Mouse (Mus musculus) liver, embryonic 14.5 days (tissue): ENCODE data around the gene Vmp1. TPM values are rescaled to one million over a fixed set of nuclear protein-coding genes. Genes with fewer than 3 reads are reported as not detected.

ENCODE experiments used
- ATAC-seq: fragments of 200-750 bp; cut with Nextera tagmentation; 2 replicates; pipeline ENCODE4 v1.8.0; 2017; ENCODE audit warnings: moderate number of reproducible peaks, mild to moderate bottlenecking, moderate library complexity; ENCODE audit not compliant: insufficient read depth
- DNase-seq, 3 experiments: peaks; one replicate each; pipeline ENCODE4 v3.0.0-alpha.2; 2012 to 2013; ENCODE audit warnings: low read depth in 3 of 3, low spot score in 3 of 3
- H3K27ac ChIP-seq: fragments of 300-500 bp; sonication (generic); 2 replicates; pipeline ENCODE4 v1.5.1; 2014; ENCODE audit warnings: moderate library complexity, mild to moderate bottlenecking, control low read depth, inconsistent platforms
- H3K27me3 ChIP-seq: fragments of 300-500 bp; sonication (generic); 2 replicates; pipeline ENCODE4 v1.6.1; 2014; ENCODE audit warnings: mild to moderate bottlenecking, low read length, moderate library complexity; ENCODE audit not compliant: control insufficient read depth, insufficient read depth
- H3K36me3 ChIP-seq: fragments of 300-500 bp; sonication (generic); replicated peaks from 2 replicates; pipeline ENCODE4 v1.6.1; 2014; ENCODE audit warnings: low read depth; ENCODE audit not compliant: control insufficient read depth, insufficient read depth
- H3K4me1 ChIP-seq, 2 experiments: fragments of 200-500 bp in 1 of 2; fragments of 300-500 bp in 1 of 2; sonication (generic) in 1 of 2; replicated peaks; 2 replicates each; pipeline ENCODE4 v1.6.1; 2012 to 2014; ENCODE audit warnings: antibody characterized with exemption in 1 of 2, inconsistent platforms in 1 of 2, low read length in 1 of 2; ENCODE audit not compliant: control insufficient read depth in 2 of 2, insufficient read depth in 2 of 2
- H3K4me2 ChIP-seq: fragments of 300-500 bp; sonication (generic); 2 replicates; pipeline ENCODE4 v1.6.1; 2014; ENCODE audit warnings: low read depth, mild to moderate bottlenecking, control low read depth, moderate library complexity
- H3K4me3 ChIP-seq, 2 experiments: fragments of 200-500 bp in 1 of 2; fragments of 300-500 bp in 1 of 2; sonication (generic) in 1 of 2; 2 replicates each; pipeline ENCODE4 v1.5.1; 2012 to 2014; ENCODE audit warnings: low read depth in 2 of 2, low read length in 2 of 2, mild to moderate bottlenecking in 2 of 2, control low read depth in 1 of 2, inconsistent platforms in 1 of 2, moderate library complexity in 1 of 2; ENCODE audit not compliant: insufficient read depth in 1 of 2
- H3K9ac ChIP-seq: fragments of 300-500 bp; sonication (generic); replicated peaks from 2 replicates; pipeline ENCODE4 v1.6.1; 2014; ENCODE audit warnings: mild to moderate bottlenecking, control low read depth, moderate library complexity
- H3K9me3 ChIP-seq: fragments of 300-500 bp; sonication (generic); 2 replicates; pipeline ENCODE4 v1.6.1; 2016; ENCODE audit warnings: low read length, mixed read lengths; ENCODE audit not compliant: control insufficient read depth
- CTCF ChIP-seq: IDR thresholded peaks from 2 replicates; pipeline ENCODE4 v1.5.1; 2016; ENCODE audit warnings: antibody characterized with exemption, low read depth, control low read depth
- EP300 ChIP-seq: IDR thresholded peaks from 2 replicates; pipeline ENCODE4 v1.6.1; 2016; ENCODE audit warnings: antibody characterized with exemption, low read depth
- WGBS: fragments of 180-500 bp; shearing (Covaris S2); extraction: QIAGEN DNeasy Blood & Tissue Kit; methylation state at CpG from one replicate; pipeline ENCODE4 v1.1.7; 2014; ENCODE audit not compliant: insufficient replicate concordance; 5-methylcytosine and 5-hydroxymethylcytosine counted together
- polyA plus RNA-seq, 2 experiments: library from polyadenylated mRNA; depleted of rRNA in 1 of 2; stranded (reverse) in 1 of 2; unstranded in 1 of 2; fragments of >200 nt; fragmentation: Nextera tagmentation in 1 of 2; extraction: Ambion mirVana in 1 of 2; gene quantifications; 2 replicates each; pipeline versions ENCODE4 v1.2.1 to v1.2.3; 2012 to 2014

Gene Vmp1
- polyA plus RNA-seq, 2 experiments, result 33.1 to 94.2 TPM

- H3K9me3 ChIP-seq, result no peaks in the 10 kb centered on the region
- peaks cover 10% of the 10 kb centered on the region; the same call in 1 of the 2 replicates for H3K36me3 ChIP-seq
- 90% methylated on average over 6 of the region's 6 CpGs for WGBS
- H3K27me3 ChIP-seq, result no peaks in the 10 kb centered on the region
- no peak overlapping the region for H3K9ac ChIP-seq
- H3K4me3 ChIP-seq, result no peak overlapping the region
- ATAC-seq (no peak), DNase-seq (no peak)
- no peak for TF ChIP-seq CTCF
- TF ChIP-seq EP300, result no peak
- H3K4me1 ChIP-seq, result peaks cover 15 to 22% of the 10 kb centered on the region in 2 experiments
- H3K27ac ChIP-seq, result no peak overlapping the region
- H3K4me2 ChIP-seq, result no peak overlapping the region
These were observed 88.3 kb downstream of the Vmp1 start for GRCm38 (mm10) chr11:86595366-86595765.

DNA sequence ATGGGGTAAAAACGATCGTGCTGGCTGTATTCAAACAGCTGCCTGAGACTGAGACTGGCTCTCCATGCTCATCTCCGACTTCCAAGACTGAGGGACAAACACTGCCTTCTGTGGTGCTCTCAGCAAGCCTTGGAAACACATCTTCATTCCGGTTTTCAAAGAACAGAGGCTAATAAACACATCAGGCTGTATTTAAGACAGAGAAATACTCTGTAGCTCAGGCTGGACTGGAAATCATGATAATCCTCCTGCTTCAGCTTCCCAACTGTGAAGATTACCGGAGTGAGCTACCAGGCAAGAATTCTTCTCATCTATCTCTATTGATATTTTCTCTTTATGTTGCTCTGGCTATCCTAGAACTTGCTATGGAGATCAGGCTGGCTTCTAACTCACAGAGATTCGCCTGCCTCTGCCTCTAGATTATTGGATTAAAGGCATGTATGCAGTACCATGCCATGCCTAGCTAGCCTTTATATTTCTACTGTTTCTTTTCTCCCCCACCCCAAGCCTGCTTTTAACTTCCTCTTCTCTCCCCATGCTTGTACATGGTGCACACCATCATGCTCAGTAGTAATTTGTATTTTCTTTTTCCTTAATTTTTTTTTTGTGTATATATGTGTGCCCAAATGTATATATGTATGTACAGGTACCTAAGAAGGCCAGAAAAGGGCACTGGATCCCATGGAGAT, 89.3 kb downstream of the Vmp1 start:
- no peak overlapping the region for H3K4me2 ChIP-seq
- WGBS, result 48% methylated on average over 6 of the region's 6 CpGs
- H3K4me3 ChIP-seq, result no peak overlapping the region
- TF ChIP-seq EP300, result no peak
- H3K4me1 ChIP-seq, result peaks cover 15 to 22% of the 10 kb centered on the region in 2 experiments
- H3K27me3 ChIP-seq, result no peaks in the 10 kb centered on the region
- peaks cover 4% of the 10 kb centered on the region; the same call in 1 of the 2 replicates for H3K36me3 ChIP-seq
- no peaks in the 10 kb centered on the region for H3K9me3 ChIP-seq
- no peak overlapping the region for H3K9ac ChIP-seq
- ATAC-seq (no peak), DNase-seq (no peak)
- no peak overlapping the region for H3K27ac ChIP-seq

DNA sequence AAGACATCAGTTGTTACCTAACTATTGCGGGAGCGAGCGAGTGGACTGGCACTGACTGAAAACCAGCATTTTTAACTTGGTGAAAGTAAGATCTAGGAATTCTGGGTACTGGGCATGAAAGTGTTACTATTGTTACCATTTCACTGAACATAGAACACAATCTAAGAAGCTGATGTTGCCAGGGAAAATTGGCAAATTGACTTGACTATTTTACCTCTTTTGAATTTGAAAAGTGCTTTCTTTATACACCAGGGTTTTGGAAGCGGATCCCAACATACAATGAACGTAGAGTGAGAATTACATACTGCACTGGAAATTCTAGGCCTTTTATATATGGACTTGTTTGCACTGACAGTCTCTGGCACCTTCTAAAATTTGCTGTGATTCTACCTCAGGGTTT, 90.2 kb downstream of the Vmp1 start:
- Histone ChIP-seq H3K4me2 (no peak overlapping the region; the same call in 1 of the 2 replicates), H3K4me3 (no peak overlapping the region), H3K36me3 (peaks cover 4% of the 10 kb centered on the region; the same call in 1 of the 2 replicates), H3K27me3 (no peaks in the 10 kb centered on the region), H3K9me3 (no peaks in the 10 kb centered on the region), H3K27ac (peak overlapping the region; percentile 21), H3K4me1 (peaks cover 15 to 25% of the 10 kb centered on the region in 2 experiments), H3K9ac (no peak overlapping the region)
- DNase-seq (no peak), ATAC-seq (no peak)
- 53% methylated on average over 5 of the region's 5 CpGs for WGBS
- TF ChIP-seq CTCF (no peak), EP300 (no peak)

DNA sequence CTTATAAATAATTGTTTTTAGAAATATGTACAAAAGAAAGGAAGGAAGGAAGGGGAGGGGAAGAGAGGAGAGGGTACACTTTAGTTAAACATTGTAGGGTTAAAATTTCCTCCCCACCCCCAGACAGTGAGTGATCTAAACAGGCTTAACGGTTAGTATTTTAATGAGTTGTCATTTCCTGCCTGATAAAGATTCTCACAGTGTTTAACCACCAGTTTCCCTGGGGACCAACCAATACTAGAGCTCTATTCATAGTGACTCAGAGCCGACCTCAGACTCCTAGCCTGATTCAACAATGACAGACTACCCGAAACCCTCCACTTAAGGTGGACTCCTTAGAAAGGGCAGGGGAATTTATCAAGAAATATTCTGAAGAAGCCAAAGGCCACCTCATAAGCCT, 90.6 kb downstream of the Vmp1 start:
- H3K36me3 ChIP-seq, result peaks cover 4% of the 10 kb centered on the region; the same call in 1 of the 2 replicates
- H3K4me2 ChIP-seq, result no peak overlapping the region; the same call in 1 of the 2 replicates
- ATAC-seq, result peak; percentile 75
- peak overlapping the region; percentile 21 for H3K27ac ChIP-seq
- H3K27me3 ChIP-seq, result no peaks in the 10 kb centered on the region
- DNase-seq, result no peak
- TF ChIP-seq EP300 (no peak; the same call in 1 of the 2 replicates), CTCF (no peak)
- no peak overlapping the region for H3K9ac ChIP-seq
- peaks cover 15 to 28% of the 10 kb centered on the region in 2 experiments for H3K4me1 ChIP-seq
- WGBS, result 9% methylated on average over 3 of the region's 3 CpGs
- H3K4me3 ChIP-seq, result no peak overlapping the region
- no peaks in the 10 kb centered on the region for H3K9me3 ChIP-seq

GRCm38 (mm10) chr11:86591931-86592616, 91.6 kb downstream of the Vmp1 start:
- Histone ChIP-seq H3K9me3 (no peaks in the 10 kb centered on the region), H3K36me3 (peaks cover 4% of the 10 kb centered on the region; the same call in 1 of the 2 replicates), H3K4me3 (no peak overlapping the region), H3K4me2 (no peak overlapping the region), H3K27ac (no peak overlapping the region), H3K4me1 (peaks cover 18 to 36% of the 10 kb centered on the region in 2 experiments), H3K27me3 (no peaks in the 10 kb centered on the region), H3K9ac (0 out of 2 replicates have a peak overlapping the region, but pooled peaks have one; percentile 15)
- TF ChIP-seq EP300 (no peak), CTCF (no peak)
- DNase-seq, result no peak
- ATAC-seq, result no peak
- WGBS, result 61% methylated on average over 2 of the region's 2 CpGs
